In genomic region chr8:116951369-116951768, GRCm38 (mm10) we compare ENCODE assay signal across 13 mouse cellular contexts. TPM values are rescaled to one million over a fixed set of nuclear protein-coding genes. Genes with fewer than 3 reads are reported as not detected.
DNase-seq lines count a peak whose midpoint lies in the region; ATAC-seq and TF ChIP-seq lines count a peak whose summit lies in the region.
"Had no signal": no experiment of that assay in that cellular context is flagged by ENCODE, and none has a peak within 500 bp of the region (broad histone marks: within the 10 kb centered on the region; RNA-seq: fewer than 3 reads in every experiment).

No protein-coding gene starts in this region.

- H3K9ac ChIP-seq in kidney, postnatal 0 days (ENCODE audit: low read depth, low read length): no peak overlapping the region
- no peak overlapping the region for H3K9ac ChIP-seq in liver, embryonic 12.5 days
- H3K9ac ChIP-seq: neural tube, embryonic 12.5 days had no signal

- no peak overlapping the region for H3K27ac ChIP-seq in heart, embryonic 10.5 days
- no peak overlapping the region for H3K27ac ChIP-seq in kidney, postnatal 0 days
- H3K27ac ChIP-seq in liver, embryonic 12.5 days: no peak overlapping the region
- H3K27ac ChIP-seq: hindbrain, embryonic 10.5 days; midbrain, embryonic 10.5 days; neural tube, embryonic 12.5 days had no signal

- peak; percentile 45 for DNase-seq in heart, postnatal 4 days
- DNase-seq in heart, embryonic 10.5 days (ENCODE audit: low spot score): no peak
- DNase-seq in brain, embryonic 14.5 days (ENCODE audit: low read depth): peak; percentile 22
- DNase-seq in kidney, postnatal 0 days (ENCODE audit: low spot score): peak; percentile 36
- no peak for DNase-seq in cerebellum, adult 18-20 months
- no peak for DNase-seq in retina, embryonic 14.5 days (ENCODE audit: low spot score)
- DNase-seq: layer of hippocampus, adult 9-11 months; right cerebral cortex, postnatal 25 days had no signal

- no peaks in the 10 kb centered on the region for H3K27me3 ChIP-seq in heart, embryonic 10.5 days (ENCODE audit: insufficient read depth, poor library complexity, severe bottlenecking)
- no peaks in the 10 kb centered on the region for H3K27me3 ChIP-seq in kidney, postnatal 0 days (ENCODE audit: insufficient read depth, low read length)
- no peaks in the 10 kb centered on the region for H3K27me3 ChIP-seq in liver, embryonic 12.5 days (replicated peaks)
- H3K27me3 ChIP-seq: neural tube, embryonic 12.5 days had no signal

- peaks cover 36% of the 10 kb centered on the region for H3K36me3 ChIP-seq in heart, embryonic 10.5 days
- H3K36me3 ChIP-seq in kidney, postnatal 0 days (ENCODE audit: insufficient read depth, low read length): peaks cover 11% of the 10 kb centered on the region; the same call in 1 of the 2 replicates
- H3K36me3 ChIP-seq in liver, embryonic 12.5 days: peaks cover 36% of the 10 kb centered on the region

- WGBS in heart, embryonic 10.5 days: 68% methylated on average over 5 of the region's 5 CpGs
- WGBS in kidney, postnatal 0 days: 48% methylated on average over 5 of the region's 5 CpGs
- 72% methylated on average over 5 of the region's 5 CpGs for WGBS in liver, embryonic 12.5 days (ENCODE audit: insufficient replicate concordance)

- H3K4me3 ChIP-seq in heart, embryonic 10.5 days: no peak overlapping the region
- no peak overlapping the region for H3K4me3 ChIP-seq in kidney, postnatal 0 days (replicated peaks; ENCODE audit: low read depth, low read length)
- no peak overlapping the region for H3K4me3 ChIP-seq in liver, embryonic 12.5 days
- H3K4me3 ChIP-seq: hindbrain, embryonic 10.5 days; midbrain, embryonic 10.5 days; neural tube, embryonic 12.5 days had no signal

- TF ChIP-seq POLR2A in brain, embryonic 14.5 days (IDR thresholded peaks at IDR 0.05; ENCODE audit: borderline replicate concordance, extremely low read depth, insufficient read depth, insufficient read length, poor library complexity, severe bottlenecking): no peak

- no peaks in the 10 kb centered on the region for H3K9me3 ChIP-seq in heart, embryonic 10.5 days
- no peaks in the 10 kb centered on the region for H3K9me3 ChIP-seq in kidney, postnatal 0 days (replicated peaks; ENCODE audit: low read length)
- no peaks in the 10 kb centered on the region for H3K9me3 ChIP-seq in liver, embryonic 12.5 days (replicated peaks)
- H3K9me3 ChIP-seq: hindbrain, embryonic 10.5 days; midbrain, embryonic 10.5 days; neural tube, embryonic 12.5 days had no signal

- TF ChIP-seq CTCF in brain, embryonic 14.5 days (IDR thresholded peaks at IDR 0.05; ENCODE audit: borderline replicate concordance, extremely low read depth, insufficient read depth, insufficient read length): no peak
- TF ChIP-seq CTCF in kidney, postnatal 0 days (IDR thresholded peaks at IDR 0.05; ENCODE audit: low read depth): no peak

- peaks cover 23% of the 10 kb centered on the region for H3K4me1 ChIP-seq in heart, embryonic 10.5 days
- H3K4me1 ChIP-seq in kidney, postnatal 0 days (replicated peaks; ENCODE audit: insufficient read depth, low read length): 0 out of 2 replicates have a peak, but pooled peaks cover 2% of the 10 kb centered on the region
- peaks cover 24% of the 10 kb centered on the region for H3K4me1 ChIP-seq in liver, embryonic 12.5 days
- H3K4me1 ChIP-seq: midbrain, embryonic 10.5 days; neural tube, embryonic 12.5 days had no signal

- ATAC-seq in kidney, postnatal 0 days (replicated peaks; ENCODE audit: low FRiP score, low read depth): peak; percentile 57; the same call in 1 of the 2 replicates
- ATAC-seq in megakaryocyte-erythroid progenitor cell, adult 5-6 weeks (replicated peaks; ENCODE audit: low FRiP score, low TSS enrichment, poor library complexity, severe bottlenecking): peak; percentile 42; the same call in 1 of the 2 replicates
- no peak for ATAC-seq in liver, embryonic 12.5 days

- no peak overlapping the region for H3K4me2 ChIP-seq in kidney, postnatal 0 days (ENCODE audit: low read length)
- no peak overlapping the region for H3K4me2 ChIP-seq in liver, embryonic 12.5 days
- H3K4me2 ChIP-seq: neural tube, embryonic 12.5 days had no signal

RNA-seq across cellular contexts. Expression of gene Atmin, which starts 8.2 kb away (rescaled TPM):
- total RNA-seq in heart, postnatal 4 days (2021): 10 to 100 TPM; 17.7 to 18.3 TPM
- polyA plus RNA-seq in heart, embryonic 10.5 days (2016; fragmentation: Nextera tagmentation; extraction: Ambion mirVana): 8.6 and 11.2 TPM in 2 replicates
- 24.3 and 32.6 TPM in 2 replicates for polyA plus RNA-seq in brain, embryonic 14.5 days (2012; rRNA removed)
- polyA plus RNA-seq in kidney, postnatal 0 days (2015; fragmentation: Nextera tagmentation; extraction: Ambion mirVana): 9.7 and 10.3 TPM in 2 replicates
- 15.5 and 19.7 TPM in 2 replicates for total RNA-seq in megakaryocyte-erythroid progenitor cell, adult 5-6 weeks (2014; fragmentation: Nextera tagmentation)
- total RNA-seq in megakaryocyte-erythroid progenitor cell, adult 5-6 weeks (2017): 10.9 and 18.4 TPM in 2 replicates
- 7.6 and 8.2 TPM in 2 replicates for polyA plus RNA-seq in liver, embryonic 12.5 days (2016; fragmentation: Nextera tagmentation; extraction: Ambion mirVana)

RNA-seq across cellular contexts. Expression of gene 1700030J22Rik, which starts 27.4 kb away (rescaled TPM):
- under 1 TPM; 0.47 to 0.55 TPM for total RNA-seq in heart, postnatal 4 days (2021)
- 0.74 and 1.3 TPM in 2 replicates for polyA plus RNA-seq in heart, embryonic 10.5 days (2016; fragmentation: Nextera tagmentation; extraction: Ambion mirVana)
- 3.9 and 6.0 TPM in 2 replicates for polyA plus RNA-seq in brain, embryonic 14.5 days (2012; rRNA removed)
- 1.4 and 1.6 TPM in 2 replicates for polyA plus RNA-seq in kidney, postnatal 0 days (2015; fragmentation: Nextera tagmentation; extraction: Ambion mirVana)
- total RNA-seq in megakaryocyte-erythroid progenitor cell, adult 5-6 weeks (2014; fragmentation: Nextera tagmentation): 0.64 TPM in 1 of 2 replicates, not detected in the other
- 0.38 TPM in 1 of 2 replicates, not detected in the other for total RNA-seq in megakaryocyte-erythroid progenitor cell, adult 5-6 weeks (2017)
- 0.66 and 0.92 TPM in 2 replicates for polyA plus RNA-seq in liver, embryonic 12.5 days (2016; fragmentation: Nextera tagmentation; extraction: Ambion mirVana)

RNA-seq across cellular contexts. Expression of gene Cenpn, which starts 29.8 kb away (rescaled TPM):
- total RNA-seq in heart, postnatal 4 days (2021): 10 to 100 TPM; 19.4 to 21.6 TPM
- 36.9 and 45.5 TPM in 2 replicates for polyA plus RNA-seq in heart, embryonic 10.5 days (2016; fragmentation: Nextera tagmentation; extraction: Ambion mirVana)
- 12.0 and 20.0 TPM in 2 replicates for polyA plus RNA-seq in brain, embryonic 14.5 days (2012; rRNA removed)
- polyA plus RNA-seq in kidney, postnatal 0 days (2015; fragmentation: Nextera tagmentation; extraction: Ambion mirVana): 18.7 and 21.8 TPM in 2 replicates
- total RNA-seq in megakaryocyte-erythroid progenitor cell, adult 5-6 weeks (2014; fragmentation: Nextera tagmentation): 48.4 and 59.1 TPM in 2 replicates
- total RNA-seq in megakaryocyte-erythroid progenitor cell, adult 5-6 weeks (2017): 44.1 and 44.8 TPM in 2 replicates
- 37.3 and 41.1 TPM in 2 replicates for polyA plus RNA-seq in liver, embryonic 12.5 days (2016; fragmentation: Nextera tagmentation; extraction: Ambion mirVana)

RNA-seq across cellular contexts. Expression of gene Cmc2, which starts 30.1 kb away (rescaled TPM):
- total RNA-seq in heart, postnatal 4 days (2021): 10 to 100 TPM; 55.0 to 55.2 TPM
- polyA plus RNA-seq in heart, embryonic 10.5 days (2016; fragmentation: Nextera tagmentation; extraction: Ambion mirVana): 82.0 and 104 TPM in 2 replicates
- polyA plus RNA-seq in brain, embryonic 14.5 days (2012; rRNA removed): 13.2 and 13.5 TPM in 2 replicates
- polyA plus RNA-seq in kidney, postnatal 0 days (2015; fragmentation: Nextera tagmentation; extraction: Ambion mirVana): 97.8 and 100 TPM in 2 replicates
- total RNA-seq in megakaryocyte-erythroid progenitor cell, adult 5-6 weeks (2014; fragmentation: Nextera tagmentation): 45.4 and 48.0 TPM in 2 replicates
- 51.6 and 53.3 TPM in 2 replicates for total RNA-seq in megakaryocyte-erythroid progenitor cell, adult 5-6 weeks (2017)
- polyA plus RNA-seq in liver, embryonic 12.5 days (2016; fragmentation: Nextera tagmentation; extraction: Ambion mirVana): 83.5 and 87.1 TPM in 2 replicates

RNA-seq across cellular contexts. Expression of gene Gcsh, which starts 42.0 kb away (rescaled TPM):
- 10 to 100 TPM; 38.6 to 38.8 TPM for total RNA-seq in heart, postnatal 4 days (2021)
- 106 and 140 TPM in 2 replicates for polyA plus RNA-seq in heart, embryonic 10.5 days (2016; fragmentation: Nextera tagmentation; extraction: Ambion mirVana)
- 52.1 and 56.8 TPM in 2 replicates for polyA plus RNA-seq in brain, embryonic 14.5 days (2012; rRNA removed)
- 233 and 239 TPM in 2 replicates for polyA plus RNA-seq in kidney, postnatal 0 days (2015; fragmentation: Nextera tagmentation; extraction: Ambion mirVana)
- 71.7 and 72.1 TPM in 2 replicates for total RNA-seq in megakaryocyte-erythroid progenitor cell, adult 5-6 weeks (2014; fragmentation: Nextera tagmentation)
- 80.8 and 95.0 TPM in 2 replicates for total RNA-seq in megakaryocyte-erythroid progenitor cell, adult 5-6 weeks (2017)
- polyA plus RNA-seq in liver, embryonic 12.5 days (2016; fragmentation: Nextera tagmentation; extraction: Ambion mirVana): 86.0 and 93.4 TPM in 2 replicates

Comparison
In these comparisons a context has a peak if more than half of its experiments do, and no peak if none do; other contexts are left out.
1. DNase-seq: peak in heart, postnatal 4 days (single experiment), brain, embryonic 14.5 days (single experiment) and kidney, postnatal 0 days (single experiment); none in heart, embryonic 10.5 days (single experiment), cerebellum, adult 18-20 months (0 of 2) and retina, embryonic 14.5 days (single experiment).